Mouse (Mus musculus) CD8-positive naive resting alpha-beta T cell, adult 2 months (primary cell): ENCODE results near the gene Cx3cr1.

Experiments used
- DNase-seq, 2 experiments: peaks; one replicate each; pipeline ENCODE4 v3.0.0; 2022; ENCODE audit warnings: low read depth in 2 of 2, low spot score in 2 of 2

The Cx3cr1 gene

DNA sequence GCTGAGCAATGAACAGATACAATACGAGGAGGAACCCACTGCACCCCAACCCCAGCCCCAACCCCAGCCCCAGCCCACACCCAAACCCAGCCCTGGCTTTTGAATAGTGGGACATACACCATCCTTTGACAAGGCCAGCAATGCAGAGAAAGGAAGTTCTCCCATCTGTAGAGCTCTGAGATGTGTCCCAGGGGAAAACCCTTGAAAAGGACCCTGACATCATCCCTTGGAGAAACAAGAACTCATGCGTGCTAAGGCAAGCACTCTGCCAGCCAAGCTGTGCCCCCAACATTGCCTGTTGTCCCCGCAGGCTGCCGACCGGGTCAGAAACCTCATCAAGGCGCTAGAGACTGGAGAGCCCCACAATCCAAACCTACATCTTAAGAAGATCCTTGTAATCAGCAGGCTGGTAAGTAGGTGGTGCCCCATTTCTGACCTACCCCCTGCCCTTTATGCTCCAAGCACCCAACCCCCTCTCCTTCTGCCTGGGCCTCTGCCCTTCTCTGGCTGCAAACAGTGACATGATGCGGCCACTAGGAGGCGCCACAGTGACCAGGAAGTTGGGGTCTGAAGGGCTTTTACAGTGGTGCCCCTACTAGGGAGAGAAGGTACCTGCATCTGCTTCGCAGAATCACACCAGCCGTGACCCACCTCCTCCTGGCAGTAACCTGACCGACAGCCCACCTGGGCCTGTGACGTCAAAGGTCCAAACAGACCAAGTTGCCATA lies 124.3 kb downstream of the Cx3cr1 start:
- DNase-seq = peak; percentile 44 to 57

DNA sequence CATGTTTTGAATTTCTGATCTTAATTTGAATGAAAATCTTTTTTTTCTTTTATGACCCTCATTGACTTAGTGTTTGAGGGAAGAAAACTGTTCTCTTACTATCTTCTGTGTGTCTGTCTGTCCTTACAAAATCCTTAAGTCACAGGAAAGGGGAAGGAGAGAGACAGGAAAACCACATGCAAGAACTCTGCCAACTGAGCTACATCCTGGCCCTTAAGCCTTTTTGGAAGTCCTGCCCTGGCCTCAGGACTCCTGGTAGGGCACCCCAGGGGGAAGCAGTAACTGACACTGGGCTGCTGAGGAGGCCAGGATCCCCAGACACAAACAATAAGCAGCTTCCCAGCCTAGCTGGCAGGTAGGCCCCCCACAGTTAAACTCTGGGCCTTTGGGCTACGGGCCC lies 126.4 kb downstream of the Cx3cr1 start:
- DNase-seq = no peak

DNA sequence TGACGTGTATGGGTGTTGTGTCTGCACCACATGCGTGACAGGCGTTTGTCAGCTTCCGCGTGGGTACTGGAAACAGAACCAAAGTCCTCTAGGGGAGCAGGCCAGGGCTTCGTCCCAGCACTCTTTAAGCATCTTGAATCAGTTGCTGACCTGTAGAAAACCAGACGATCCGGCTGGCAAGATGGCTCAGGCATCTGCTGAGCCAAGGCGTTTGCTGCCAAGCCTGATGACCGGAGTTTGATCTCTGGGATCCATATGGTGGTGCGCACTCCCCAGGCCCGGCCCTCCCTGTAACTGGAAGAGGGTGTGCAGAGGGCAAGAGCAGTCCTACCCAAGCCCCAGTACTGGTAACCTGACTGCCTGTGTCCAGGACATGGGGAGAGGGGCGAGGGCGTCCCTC lies 127.8 kb downstream of the Cx3cr1 start:
- DNase-seq = no peak

DNA sequence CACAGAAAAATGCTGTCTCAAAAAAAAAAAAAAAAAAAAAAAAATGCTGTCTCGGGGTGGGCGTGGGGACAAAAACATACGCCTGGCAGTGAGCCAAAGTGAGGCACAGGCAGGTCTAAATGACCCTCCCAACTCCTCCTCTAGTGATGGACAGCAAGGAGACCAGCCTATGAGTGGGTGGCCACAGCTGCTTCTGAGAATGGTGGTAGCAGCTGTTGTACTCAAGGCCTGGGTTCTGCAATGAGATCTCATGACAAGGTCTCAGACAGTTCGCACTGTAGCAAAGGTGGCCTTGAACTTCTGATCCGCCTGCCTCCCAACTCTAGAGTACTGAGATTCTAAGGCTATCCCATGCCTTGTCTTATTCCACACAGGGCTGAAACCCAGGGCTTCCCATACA lies 128.3 kb downstream of the Cx3cr1 start:
- DNase-seq = no peak

DNA sequence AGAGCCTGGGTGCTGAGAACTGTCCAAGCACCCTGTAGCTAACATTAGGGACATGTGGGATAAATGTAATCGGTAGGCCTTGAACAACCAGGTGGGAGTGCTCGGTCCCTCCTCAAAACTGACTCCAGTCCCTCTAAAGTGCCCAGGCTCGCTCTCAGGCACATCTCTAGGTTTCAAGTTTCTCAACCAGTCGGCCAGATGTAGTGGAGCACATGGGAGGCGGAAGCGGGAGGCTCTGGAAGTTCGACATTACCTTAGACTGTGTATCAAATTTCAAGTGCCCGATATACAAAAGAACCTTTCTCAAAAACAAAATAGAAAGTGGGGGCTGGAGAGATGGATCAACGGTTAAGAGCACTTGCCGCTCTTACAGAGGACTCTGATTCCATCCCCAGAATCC lies 130.0 kb downstream of the Cx3cr1 start:
- DNase-seq = no peak

DNA sequence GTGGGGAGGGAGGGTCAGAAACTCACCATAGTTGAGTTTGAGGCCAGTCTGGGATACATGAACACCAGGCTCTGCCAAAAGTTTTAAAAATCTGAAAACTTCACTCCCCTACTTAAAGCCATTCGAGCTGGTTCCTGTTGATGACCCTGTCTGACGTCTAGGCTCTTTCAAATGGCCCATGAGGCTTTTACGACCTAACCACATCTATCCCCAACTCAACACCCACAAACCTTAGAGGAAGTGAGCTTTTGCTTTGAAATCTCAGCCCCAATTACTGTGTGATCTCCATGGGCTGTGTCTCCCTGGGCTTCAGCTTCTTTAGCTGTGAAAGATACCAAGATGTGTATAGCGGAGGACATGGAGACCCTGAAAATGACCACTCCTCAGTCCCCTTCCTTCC lies 131.2 kb downstream of the Cx3cr1 start:
- peak; percentile 65 for DNase-seq

DNA sequence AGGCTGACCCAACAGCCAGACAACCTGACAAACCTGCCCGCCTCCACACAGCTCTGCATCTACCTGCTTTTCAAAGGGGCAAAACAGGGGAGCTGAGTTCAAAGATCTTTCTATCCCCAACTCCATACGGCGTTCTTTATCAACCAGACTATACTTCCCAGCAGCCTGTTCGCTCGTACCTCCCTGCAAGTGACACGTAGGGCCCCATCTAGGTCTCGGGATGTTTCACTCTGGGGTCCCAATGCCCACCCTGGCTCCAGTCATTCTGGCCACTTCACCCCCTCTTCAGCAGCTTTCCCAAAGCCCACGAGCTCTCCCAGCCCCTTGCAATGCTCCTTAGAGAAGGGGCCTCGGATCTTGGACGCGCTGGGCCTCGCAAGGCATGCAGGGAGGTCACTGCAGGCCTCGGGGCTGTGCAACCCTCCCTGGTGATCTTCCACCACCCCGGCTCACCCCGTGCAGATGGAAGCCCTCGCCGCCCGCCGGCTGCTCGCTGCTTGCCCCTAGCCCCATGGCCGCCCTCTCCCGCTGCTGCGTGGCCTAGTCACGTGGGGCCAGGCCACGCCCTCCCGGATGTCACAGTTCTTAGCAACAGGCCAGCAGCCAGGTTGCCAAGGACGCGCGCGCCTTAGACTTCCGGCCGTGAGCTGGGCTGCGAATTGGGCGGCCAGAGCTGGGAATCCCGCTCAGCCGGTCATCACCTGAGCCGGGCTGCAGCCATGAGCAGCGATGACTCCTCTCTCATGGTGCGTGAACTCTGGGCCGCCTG lies 132.5 kb downstream of the Cx3cr1 start, which contains the start of the genes Gorasp1 and Ttc21a:
Gorasp1 (minus strand) TSS at position 561 of the 769 bp plus-strand sequence.
Ttc21a (plus strand) TSS at position 602 of the 769 bp plus-strand sequence.
- peak; percentile 64 to 76 for DNase-seq

DNA sequence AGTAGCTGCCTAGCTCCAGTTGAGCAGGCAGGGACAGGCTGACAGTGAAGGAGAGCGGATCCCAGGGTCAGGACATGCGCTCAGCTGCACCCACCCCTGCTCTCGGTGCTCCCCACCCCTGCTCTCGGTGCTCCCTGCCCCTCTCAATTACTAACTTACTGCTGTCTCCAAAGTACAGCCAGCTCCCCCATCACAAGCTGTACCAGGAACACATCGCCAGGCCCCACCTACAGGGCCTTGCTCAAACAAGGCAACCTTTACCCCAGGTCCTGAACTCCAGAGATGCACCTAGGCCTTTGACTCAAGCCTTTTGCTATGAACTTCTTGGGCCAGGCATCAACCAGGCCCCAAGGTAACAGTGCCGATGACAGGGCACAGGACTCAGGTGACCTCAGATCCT lies 136.0 kb downstream of the Cx3cr1 start:
- no peak for DNase-seq

DNA sequence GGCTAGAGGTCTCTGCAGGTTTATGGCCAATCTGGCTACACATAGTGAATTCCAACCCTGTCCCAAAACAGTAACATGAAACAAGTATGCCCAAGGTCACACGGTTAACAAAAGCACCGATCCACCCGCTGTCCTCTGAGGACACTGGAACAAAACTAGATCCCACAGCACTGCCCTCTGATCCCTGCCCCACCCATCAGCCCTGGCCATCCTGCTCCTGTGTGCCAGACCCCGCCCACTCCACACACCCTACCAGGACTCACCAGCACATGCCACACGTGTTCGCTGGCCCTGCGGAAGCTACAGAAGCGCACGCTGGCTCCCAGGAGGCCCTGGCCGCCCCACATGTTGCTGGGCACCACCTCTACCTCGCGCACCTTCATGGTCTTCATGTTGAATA lies 137.3 kb downstream of the Cx3cr1 start:
- no peak for DNase-seq

DNA sequence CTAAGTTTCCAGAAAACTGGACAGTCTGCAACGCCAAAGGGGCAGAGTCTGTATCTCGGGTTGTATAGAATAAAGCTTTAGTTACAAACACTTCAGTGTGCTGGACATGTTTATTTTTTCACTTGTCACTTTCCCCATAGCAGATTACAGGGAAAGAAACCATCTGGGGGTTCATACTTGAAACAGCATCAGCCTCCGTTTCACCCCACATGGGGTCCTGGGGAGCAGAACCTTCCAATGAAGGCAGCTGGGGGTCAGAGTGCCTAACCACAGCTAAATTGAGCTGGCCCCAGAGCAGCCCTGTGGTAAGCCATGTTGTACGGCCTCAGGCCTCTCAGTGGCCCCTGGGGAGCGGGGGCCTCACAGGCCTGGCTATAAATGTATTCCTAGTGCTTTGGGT lies 143.2 kb downstream of the Cx3cr1 start:
- DNase-seq = no peak

DNA sequence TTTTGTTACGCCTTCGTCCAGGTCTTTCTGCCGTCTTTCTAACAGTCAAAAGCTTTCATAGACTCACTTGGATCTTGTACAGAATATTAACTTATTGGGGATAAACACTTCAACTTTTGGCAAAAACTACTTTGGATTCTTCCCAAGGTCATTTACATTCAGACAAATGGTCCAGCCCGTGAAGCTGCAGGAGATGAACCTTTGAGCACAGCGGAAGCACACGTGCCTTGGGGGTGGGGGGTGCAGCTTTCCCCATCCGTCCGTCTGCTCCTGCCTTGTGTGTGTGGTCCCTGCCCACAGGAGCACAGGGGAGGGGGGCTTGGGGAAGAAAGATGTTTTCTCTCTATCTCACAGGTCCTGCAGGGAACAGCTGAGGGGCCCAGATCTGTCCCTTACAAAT lies 143.9 kb downstream of the Cx3cr1 start:
- no peak for DNase-seq

DNA sequence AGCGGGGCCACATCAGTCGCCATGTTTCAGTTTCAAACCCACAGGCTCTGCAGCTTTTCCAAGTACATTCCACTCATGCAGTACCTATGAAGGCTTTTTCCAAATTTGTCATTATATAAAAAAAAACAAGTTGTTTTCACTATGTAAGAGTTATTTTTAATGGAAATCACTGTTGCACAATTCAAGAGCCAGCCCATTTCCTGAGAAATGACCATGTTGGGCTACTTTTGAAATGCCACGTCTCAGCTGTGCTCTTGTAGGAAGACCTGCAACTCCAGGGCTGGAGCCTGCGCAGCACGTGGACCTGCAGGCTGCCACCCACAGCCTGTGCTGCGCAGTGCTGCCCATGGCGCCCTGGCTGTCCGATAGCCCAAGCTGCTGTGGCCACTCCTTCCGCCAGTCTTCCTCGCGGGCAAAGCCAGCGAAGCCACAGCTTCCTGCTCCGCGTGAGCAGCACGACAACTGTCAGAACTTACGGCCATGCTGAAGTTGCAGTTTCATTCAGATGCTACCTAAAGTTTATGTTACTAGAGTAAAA lies 144.5 kb downstream of the Cx3cr1 start:
- DNase-seq = no peak

DNA sequence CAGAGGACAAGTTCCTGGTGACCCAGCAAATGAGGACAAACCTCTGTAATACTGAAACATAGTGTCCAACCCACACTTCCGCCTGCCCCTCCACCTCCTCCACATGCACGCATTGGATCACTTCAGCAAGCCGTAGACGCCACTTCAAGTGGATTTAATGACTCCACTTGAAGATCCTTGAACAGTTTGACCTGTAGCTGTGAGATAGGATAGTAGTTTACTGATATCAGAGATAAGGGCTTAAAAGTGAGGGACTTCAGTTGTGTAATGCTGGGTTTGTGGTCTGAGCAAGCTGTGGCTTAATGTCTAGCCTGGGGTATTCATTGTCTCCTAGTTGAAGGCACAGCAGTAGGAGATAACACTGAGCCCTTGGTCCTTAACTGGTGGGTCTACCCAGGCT lies 146.2 kb downstream of the Cx3cr1 start:
- no peak for DNase-seq

DNA sequence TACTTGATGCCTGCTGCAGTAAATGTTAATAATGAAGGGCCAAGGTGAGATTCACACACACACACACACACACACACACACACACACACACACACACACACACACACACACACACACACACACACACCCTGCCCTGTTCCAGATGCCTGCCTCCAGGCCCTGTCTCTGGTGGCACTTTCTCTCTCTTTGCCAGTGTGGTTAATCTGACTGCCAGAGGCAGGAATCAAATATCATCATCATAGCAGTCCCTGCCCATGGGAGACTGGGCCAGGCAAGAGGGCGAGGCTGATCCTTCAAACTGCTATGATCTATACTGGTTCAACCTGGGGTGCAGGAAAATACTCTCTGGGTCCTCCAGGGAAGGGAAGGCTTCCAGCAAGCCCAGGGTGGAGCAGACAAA lies 149.8 kb downstream of the Cx3cr1 start:
- DNase-seq = no peak

DNA sequence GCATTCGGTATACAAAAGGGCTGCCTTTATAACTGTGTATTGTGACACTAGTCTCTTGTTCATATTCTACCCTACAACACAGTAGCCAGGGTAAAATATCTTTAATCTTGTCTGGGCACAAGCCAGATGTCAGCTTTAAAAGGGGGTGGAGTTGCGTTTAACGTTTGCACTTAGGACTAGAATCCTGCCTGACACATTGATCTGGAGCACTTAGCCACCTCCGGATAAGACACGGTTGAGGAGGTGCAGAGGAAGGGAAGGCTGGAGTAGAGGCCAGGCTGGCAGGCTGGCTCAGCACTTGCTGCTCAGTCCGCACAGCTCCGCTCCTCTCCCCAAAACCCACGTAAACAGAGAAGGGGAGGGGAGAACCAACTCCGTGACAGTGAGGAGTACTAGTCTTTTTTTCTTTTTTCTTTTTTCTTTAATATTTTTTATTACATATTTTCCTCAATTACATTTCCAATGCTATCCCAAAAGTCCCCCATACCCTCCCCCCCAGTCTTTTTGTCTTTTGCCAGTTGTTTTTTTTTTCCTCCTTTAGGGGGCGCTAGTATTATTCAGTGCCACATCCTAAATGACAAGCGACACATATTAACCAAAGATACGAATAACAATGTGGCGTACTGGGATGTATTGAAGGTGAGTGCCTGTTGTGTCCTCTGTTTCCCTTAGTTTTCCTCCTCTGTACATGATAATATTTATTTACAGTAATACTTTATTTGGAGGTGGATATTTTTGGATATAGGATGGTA lies 156.4 kb downstream of the Cx3cr1 start:
- DNase-seq = no peak

DNA sequence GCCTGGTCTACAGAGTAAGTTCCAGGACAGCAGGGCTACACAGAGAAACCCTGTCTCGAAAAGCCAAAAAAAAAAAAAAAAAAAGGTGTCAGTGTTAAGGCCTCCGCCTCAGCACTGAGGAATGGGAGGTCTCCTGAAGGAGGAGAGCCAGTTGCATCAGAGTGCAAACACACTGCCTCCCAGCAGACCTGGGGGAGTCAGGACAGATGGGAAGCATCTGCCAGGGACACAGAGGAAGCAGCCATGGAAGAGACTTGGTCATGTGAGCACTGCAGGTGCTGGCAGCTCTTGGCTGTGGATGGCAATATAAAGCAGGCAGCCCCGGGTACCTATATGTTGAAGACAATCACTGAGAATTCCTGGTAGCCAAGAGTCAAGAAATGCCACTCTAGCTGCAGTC lies 159.7 kb downstream of the Cx3cr1 start:
- DNase-seq = no peak

DNA sequence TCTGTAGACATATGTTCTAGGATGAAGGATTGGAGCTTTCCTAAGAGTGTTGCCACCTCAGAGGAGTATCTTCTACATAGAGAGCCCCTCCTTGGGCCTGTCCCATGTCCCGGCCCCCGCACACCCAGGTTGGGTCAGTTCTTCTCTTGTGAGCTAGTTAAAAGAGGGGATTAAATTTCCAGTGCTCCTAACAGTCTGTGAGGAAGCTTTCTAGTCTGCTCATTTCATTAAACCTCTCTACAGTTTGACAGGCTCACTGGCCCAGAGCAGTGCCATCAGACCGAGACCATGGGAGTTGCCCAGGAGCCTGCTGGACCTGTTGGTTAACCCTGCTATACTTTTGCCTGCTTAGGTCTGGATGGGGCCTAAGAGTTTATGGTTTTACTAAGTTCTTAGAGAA lies 161.0 kb downstream of the Cx3cr1 start:
- no peak for DNase-seq

DNA sequence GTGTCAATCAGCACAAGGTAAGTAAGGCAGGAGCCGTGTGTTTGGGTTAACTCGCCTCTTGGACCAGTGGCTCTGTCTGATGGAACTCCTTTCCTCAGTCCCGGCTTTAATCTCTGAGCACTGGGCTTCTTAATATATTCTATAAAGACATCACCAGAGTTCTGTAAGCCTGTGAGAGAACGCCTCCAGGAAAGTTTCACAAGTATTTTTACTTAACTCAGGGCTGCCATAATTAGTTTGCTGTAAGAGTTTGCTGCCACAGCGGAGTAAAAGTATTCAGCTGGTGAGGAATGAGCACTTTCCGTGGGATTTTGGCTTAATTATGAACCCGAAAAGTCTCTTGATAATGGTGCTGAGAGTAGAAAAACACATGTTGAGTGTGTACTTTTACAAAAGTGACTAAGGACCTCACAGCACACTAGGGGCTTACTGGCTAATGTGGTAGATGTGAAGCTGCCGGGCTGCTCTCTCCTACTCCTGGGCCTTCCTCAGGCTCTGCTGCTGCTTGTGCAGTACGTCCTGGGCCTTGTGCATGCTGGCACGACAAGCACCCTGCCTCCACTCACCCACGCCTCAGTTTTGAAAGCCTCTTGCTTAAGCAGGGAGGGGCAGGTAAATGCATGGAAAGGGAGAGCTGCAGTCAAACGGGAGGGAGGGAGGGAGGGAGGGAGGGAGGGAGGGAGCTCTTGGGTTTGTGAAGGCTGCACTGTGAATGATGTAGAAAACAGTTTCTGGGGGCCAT lies 167.1 kb downstream of the Cx3cr1 start:
- DNase-seq = no peak

DNA sequence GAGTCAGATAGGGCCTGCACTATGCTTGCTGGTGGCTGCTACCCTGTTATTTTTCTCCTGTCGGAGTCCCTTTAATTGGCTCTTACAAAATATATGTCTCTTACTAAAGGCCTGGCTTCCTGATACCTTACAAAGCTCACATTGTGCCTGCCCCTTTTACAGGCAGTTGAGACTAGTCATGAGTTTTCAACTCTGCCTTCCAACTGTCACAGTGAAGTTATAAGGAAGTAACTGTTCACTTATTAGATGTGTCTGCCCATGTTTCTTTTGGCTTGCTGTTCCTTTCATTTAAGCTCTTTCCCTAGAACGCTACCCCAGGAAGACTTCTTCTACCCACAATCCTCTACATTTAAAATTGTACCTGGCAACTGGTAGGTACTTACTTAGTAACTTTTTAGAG lies 170.2 kb downstream of the Cx3cr1 start:
- DNase-seq = no peak

DNA sequence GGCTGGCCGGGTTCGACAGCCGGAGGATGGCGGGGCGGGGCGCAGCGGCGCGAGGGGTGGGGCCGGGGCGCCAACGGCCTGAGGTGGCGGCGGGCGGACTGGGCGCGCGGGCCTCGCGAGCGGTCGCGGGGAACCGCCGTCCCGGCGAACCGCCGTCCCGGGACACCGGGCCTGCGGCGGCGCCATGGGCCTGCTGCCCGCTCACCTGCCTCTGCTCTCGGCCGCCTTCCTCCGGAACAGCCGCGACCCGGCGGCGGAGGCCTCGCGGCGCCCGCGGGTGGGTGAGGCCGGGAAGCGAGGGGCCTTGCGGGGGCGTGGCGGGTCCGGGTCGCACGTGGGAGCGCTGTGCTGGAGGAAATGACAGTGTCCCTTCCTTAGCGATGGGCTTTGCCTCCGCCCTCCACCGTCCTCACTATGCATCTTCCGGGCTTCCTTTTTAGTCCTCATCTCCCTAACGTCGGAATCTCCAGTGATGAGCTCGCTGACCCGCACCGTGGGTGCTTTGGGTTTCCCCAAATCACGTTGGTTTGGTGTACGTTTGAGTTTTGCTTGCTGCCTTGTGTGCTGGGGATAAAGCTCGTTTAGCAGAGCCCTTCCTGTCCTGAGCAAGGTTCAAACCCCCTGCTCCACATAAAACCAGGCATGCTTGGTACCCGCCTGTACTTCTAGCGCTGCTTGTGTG lies 174.5 kb downstream of the Cx3cr1 start:
- DNase-seq = peak; percentile 49
